Mouse (Mus musculus) right cerebral cortex, postnatal 25 days (tissue): Measurements from ENCODE around the gene Serpina1a.
"Not testable (repeated sequence)": the region's sequence is repeated elsewhere in the genome, so short reads cannot be mapped to it uniquely, and the experiment has no call there.

Experiments
- DNase-seq: peaks from one replicate; pipeline ENCODE4 v3.0.0; 2022

Serpina1a gene

DNA sequence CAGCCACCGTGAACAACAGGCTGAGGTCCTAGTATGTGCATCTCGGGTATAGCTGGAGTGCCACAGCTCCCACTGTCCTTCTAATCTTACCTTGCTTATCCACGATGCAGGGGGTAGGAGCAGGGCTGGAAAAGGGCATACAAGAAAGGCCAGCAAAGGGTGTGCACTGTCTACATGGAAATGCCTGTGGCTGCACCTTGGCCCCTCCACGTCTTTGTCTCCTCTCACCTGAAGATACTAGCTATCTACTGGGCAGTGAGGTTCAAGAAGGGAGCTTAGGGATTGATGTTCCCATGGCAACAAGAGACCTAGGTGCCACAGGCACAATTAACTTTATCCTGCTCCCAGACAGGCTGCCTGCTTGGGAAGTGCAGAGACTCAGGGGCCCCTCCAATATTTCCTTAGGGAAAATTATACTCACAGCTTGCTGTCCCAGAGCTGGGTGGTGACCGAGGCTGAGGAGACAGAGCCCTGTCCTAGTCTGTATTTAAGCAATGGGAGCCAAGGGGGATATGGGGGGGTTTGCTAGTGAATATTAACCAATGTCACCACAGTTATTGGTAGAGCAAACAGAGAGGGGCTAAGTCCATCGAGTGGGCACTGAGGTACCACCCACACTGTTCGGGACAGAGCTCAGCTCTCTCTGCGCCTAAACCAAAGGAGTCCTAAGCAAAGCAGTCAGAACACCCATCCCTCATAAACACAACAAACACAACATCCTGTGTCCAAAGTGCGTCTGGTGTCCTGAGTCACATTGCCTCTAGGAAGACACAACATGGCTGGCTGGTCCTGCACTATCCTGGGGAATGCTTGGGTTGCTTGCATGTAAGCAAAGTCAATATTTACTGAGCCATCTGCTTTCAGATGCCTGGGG, at the start of gene Serpina1a:
TSS of gene Serpina1a (minus strand) at position 462 of the 874 bp plus-strand sequence.
- not testable (repeated sequence) for DNase-seq

DNA sequence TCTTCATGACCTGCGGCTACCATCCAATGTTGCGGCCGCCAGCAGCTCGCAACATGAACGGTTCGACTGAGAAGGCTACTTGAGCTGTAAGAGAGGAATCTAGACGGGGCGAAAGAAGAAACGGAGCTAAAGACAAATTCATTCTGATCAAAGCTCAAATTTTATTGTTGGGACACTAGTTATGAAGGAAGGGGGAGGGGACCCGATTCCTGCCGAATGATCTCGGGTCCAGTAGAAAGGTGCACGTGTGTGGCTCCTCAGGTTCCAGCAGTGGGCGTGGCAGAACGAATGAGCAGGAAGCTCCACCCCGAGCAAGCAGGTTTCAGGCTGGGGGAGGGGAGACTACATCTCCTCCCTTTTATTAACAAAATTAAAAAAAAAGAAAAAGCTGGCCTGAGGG, 45.8 kb upstream of the Serpina1a start:
- DNase-seq, result not testable (repeated sequence)

DNA sequence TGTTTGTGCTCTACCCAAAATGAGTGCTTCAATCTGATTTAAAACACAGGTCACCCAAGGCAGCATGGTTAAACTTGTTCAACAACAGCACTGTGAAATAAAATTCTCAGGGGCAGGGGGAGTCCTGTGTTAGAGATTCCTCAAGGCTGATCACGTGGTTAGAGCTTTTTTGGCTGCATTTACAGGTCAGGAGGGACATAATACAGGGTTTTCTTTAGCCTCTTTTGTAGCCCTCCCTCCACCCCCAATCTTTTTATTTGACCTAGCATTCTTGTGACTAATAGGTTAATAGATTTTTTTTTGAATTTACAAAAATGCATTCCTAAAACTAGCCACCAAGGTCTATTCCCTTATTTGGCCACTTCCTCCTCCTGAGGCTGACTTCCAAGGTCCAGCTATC, 44.4 kb upstream of the Serpina1a start:
- not testable (repeated sequence) for DNase-seq

DNA sequence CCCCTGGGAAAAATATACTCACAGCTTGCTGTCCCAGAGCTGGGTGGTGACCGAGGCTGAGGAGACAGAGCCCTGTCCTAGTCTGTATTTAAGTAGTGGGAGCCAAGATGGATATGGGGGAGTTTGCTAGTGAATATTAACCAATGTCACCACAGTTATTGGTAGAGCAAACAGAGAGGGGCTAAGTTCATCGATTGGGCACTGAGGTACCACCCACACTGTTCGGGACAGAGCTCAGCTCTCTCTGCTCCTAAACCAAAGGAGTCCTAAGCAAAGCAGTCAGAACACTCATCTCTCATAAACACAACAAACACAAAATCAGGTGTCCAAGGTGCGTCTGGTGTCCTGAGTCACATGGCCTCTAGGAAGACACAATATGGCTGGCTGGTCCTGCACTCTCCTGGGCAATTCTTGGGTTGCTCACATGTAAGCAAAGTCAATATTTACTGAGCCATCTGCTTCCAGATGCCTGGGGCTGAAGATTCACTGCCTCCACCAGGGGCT, 41.5 kb upstream of the Serpina1a start, which contains the start of gene Serpina1c:
TSS of gene Serpina1c (minus strand) at position 51 of the 504 bp plus-strand sequence.
- DNase-seq, result not testable (repeated sequence)

DNA sequence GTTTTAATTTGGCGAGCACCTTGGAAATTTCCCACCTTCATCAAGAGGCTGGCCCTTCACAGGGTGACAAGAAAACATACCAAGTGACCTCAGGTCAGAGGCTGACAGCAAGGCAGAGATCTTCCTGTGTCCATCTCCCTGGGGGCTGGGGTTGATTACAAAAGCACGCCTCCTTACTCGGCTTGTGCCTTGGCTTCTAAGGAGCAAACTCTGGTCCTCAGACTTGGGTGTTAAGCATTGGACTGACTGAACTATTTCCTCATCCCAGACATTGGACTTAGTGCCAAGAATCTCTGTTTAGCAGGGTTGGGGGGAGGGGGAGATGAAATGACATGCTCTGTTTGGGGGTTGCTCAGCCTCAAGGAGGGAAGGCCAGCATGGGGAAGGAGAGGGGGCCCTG, 38.6 kb upstream of the Serpina1a start:
- not testable (repeated sequence) for DNase-seq

DNA sequence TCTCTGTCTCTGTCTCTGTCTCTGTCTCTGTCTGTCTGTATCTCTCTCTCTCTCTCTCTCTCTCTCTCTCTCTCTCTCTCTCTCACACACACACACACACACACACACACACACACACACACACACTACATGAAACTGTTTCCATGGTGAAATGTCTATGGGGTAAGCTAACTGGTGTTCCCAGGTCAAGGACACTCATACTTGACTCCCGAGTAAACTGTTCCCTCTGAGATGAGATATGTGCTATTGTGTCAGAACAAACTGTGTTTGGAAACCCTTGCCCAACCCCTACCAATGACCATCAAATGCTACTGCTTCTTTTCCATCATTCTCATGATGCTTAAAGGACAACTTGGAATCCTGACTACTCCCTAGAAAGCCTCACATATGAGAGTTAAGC, 3.5 kb upstream of the Serpina1a start:
- DNase-seq, result not testable (repeated sequence)

DNA sequence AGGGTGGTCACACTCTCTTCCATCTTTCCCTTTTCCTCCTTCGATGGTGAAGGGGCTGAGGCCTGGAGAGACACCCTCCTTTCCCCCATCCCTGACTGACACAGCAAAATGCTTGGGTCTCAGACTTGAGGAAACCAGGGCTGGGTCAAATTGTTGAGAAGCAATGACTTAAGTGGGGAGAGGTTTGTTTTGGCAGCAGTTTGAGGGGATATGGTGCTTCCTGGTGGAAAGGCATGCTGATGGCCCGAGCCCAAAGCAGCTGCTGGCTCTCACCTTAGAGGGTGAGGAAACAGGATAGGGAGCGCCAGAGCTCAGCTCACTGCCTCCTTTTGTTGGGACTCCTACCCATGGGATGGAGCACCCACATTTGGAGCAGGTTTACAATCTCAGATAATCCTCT, 2.4 kb downstream of the Serpina1a start:
- DNase-seq, result no peak

DNA sequence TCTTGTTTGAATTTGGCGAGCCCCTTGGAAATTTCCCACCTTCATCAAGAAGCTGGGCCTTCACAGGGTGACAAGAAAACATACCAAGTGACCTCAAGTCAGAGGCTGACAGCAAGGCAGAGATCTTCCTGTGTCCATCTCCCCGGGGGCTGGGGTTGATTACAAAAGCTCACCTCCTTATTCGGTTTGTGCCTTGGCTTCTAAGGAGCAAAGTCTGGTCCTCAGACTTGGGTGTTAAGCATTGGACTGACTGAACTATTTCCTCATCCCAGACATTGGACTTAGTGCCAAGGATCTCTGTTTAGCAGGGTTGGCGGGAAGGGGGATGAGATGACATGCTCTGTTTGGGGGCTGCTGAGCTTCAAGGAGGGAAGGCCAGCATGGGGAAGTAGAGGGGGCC, 2.8 kb downstream of the Serpina1a start:
- not testable (repeated sequence) for DNase-seq

DNA sequence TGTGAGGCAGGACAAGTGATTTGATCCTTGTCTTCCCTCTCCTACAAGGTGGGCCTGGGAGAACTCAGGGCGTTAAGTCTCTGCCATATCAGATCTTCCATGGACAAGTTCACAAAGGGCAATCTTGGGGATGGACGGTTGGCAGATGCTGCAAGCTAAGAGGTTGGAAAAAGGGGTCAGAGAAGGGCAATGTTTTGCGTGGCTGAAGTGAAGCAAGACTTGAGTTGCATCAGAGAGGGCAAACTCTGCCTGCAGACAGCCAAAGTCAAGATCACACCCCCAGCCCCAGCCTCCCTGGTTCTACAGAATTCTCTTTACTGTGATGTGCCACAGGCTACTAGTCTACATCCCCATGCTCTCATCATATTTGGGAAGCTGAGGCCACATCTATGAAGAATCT, 3.8 kb downstream of the Serpina1a start:
- DNase-seq, result not testable (repeated sequence)

DNA sequence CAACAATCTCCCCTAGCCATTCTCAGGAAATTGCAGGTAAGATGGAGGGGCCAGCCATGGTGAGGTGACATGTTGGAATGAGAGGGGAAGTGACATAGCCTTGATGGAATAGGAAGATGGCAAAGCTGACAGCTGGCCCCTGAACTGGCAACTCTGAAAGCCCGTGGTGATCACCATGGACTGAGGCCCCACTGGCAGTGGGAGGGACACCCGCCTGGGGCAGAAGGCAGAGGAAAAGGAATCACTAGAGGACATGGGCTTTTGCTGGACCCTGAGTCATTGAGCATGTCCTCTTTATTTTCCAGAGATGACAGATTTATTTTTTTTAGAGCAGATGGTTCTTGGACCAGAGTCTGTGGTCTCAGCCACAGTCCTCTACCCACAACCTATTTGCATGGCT, 10.3 kb downstream of the Serpina1a start:
- DNase-seq, result not testable (repeated sequence)

DNA sequence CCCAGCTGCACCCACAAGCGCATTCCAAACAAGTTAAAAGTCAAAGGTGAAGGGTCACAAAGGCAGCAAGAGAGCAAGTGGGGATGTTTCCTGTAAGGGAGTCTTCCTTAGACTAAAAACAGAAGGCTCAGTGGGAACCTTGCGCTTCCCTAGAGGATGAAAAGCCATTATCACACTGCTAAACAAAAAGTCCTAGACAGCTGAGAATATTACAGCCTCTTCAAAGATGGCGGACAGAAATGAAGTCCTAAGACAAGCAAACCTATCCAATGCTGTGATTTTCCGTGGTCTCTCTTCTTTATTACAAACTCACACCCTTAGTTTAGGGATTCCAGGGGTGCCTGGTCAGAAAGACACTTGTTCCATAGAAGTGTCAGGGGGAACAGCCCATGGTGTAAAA, 33.1 kb downstream of the Serpina1a start, which contains the start of gene Serpina1b:
TSS of gene Serpina1b (minus strand) at position 101 of the 400 bp plus-strand sequence.
- not testable (repeated sequence) for DNase-seq

DNA sequence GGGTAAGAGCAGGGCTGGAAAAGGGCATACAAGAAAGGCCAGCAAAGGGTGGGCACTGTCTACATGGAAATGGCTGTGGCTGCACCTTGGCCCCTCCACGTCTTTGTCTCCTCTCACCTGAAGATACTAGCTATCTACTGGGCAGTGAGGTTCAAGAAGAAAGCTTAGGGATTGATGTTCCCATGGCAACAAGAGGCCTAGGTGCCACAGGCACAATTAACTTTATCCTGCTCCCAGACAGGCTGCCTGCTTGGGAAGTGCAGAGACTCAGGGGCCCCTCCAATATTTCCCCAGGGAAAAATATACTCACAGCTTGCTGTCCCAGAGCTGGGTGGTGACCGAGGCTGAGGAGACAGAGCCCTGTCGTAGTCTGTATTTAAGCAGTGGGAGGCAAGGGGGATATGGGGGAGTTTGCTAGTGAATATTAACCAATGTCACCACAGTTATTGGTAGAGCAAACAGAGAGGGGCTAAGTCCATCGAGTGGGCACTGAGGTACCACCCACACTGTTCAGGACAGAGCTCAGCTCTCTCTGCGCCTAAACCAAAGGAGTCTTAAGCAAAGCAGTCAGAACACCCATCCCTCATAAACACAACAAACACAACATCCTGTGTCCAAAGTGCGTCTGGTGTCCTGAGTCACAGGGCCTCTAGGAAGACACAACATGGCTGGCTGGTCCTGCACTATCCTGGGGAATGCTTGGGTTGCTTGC, 35.5 kb downstream of the Serpina1a start:
- DNase-seq, result not testable (repeated sequence)

DNA sequence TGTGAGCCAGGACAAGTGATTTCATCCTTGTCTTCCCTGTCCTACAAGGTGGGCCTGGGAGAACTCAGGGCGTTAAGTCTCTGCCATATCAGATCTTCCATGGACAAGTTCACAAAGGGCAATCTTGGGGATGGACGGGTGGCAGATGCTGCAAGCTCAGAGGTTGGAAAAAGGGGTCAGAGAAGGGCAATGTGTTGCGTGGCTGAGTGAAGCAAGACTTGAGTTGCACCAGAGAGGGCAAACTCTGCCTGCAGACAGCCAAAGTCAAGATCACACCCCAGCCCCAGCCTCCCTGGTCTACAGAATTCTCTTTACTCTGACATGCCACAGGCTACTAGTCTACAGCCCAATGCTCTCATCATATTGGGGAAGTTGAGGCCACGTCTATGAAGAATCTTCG, 39.5 kb downstream of the Serpina1a start:
- not testable (repeated sequence) for DNase-seq
